Mouse (Mus musculus) midbrain, embryonic 12.5 days (tissue): ENCODE results near the gene Sorcs2. TPM values are rescaled to one million over a fixed set of nuclear protein-coding genes. Genes with fewer than 3 reads are reported as not detected.
"Not testable (repeated sequence)": the region's sequence is repeated elsewhere in the genome, so short reads cannot be mapped to it uniquely, and the experiment has no call there.

Source experiments
- ATAC-seq: fragments of 200-750 bp; cut with Nextera tagmentation; 2 replicates; pipeline ENCODE4 v1.8.0; 2017; ENCODE audit warnings: low read depth, moderate TSS enrichment, moderate library complexity; ENCODE audit not compliant: low FRiP score
- H3K27ac ChIP-seq: fragments of 300-500 bp; sonication (generic); replicated peaks from 2 replicates; pipeline ENCODE4 v1.5.1; 2016; ENCODE audit warnings: mild to moderate bottlenecking
- H3K27me3 ChIP-seq: fragments of 300-500 bp; sonication (generic); 2 replicates; pipeline ENCODE4 v1.6.1; 2016; ENCODE audit warnings: mild to moderate bottlenecking
- H3K36me3 ChIP-seq: fragments of 300-500 bp; sonication (generic); 2 replicates; pipeline ENCODE4 v1.6.1; 2016
- H3K4me1 ChIP-seq: fragments of 300-500 bp; sonication (generic); 2 replicates; pipeline ENCODE4 v1.6.1; 2016
- H3K4me2 ChIP-seq: fragments of 300-500 bp; sonication (generic); replicated peaks from 2 replicates; pipeline ENCODE4 v1.6.1; 2016; ENCODE audit warnings: mild to moderate bottlenecking, moderate library complexity
- H3K4me3 ChIP-seq: fragments of 300-500 bp; sonication (generic); 2 replicates; pipeline ENCODE4 v1.5.1; 2016; ENCODE audit warnings: mild to moderate bottlenecking
- H3K9ac ChIP-seq: fragments of 300-500 bp; sonication (generic); replicated peaks from 2 replicates; pipeline ENCODE4 v1.6.1; 2016; ENCODE audit warnings: mild to moderate bottlenecking, moderate library complexity
- H3K9me3 ChIP-seq: fragments of 300-500 bp; sonication (generic); 2 replicates; pipeline ENCODE4 v1.6.1; 2016; ENCODE audit warnings: mild to moderate bottlenecking
- WGBS: fragments of 180-500 bp; shearing (Covaris S2); methylation state at CpG from one replicate; pipeline ENCODE4 v1.1.7; 2016; 5-methylcytosine and 5-hydroxymethylcytosine counted together
- polyA plus RNA-seq: library from polyadenylated mRNA; unstranded; fragments of >200 nt; fragmentation: Nextera tagmentation; extraction: Ambion mirVana; gene quantifications from 2 replicates; pipeline ENCODE4 v1.2.1, GENCODE M21; 2016

The Sorcs2 gene
- polyA plus RNA-seq, 1 experiment from 2014 or later: 13.2 TPM

DNA sequence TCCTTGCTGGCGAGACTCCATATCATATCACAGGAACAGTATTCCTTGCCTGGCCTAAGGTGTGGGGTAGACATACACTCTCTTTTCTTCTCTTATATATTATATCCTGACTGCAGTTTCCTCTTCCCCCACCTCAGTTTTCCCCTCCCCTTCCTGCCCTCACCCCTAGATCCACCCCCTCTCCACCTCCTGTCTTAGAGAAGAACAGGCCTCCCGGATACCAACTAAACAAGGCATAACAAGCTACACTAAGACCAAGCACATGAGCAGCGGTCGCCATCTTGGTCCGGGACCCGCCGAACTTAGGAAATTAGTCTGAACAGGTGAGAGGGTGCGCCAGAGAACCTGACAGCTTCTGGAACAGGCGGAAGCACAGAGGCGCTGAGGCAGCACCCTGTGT is 160.4 kb downstream of the Sorcs2 start:
- not testable (repeated sequence) for H3K4me3 ChIP-seq, H3K27me3 ChIP-seq, H3K4me1 ChIP-seq, H3K9me3 ChIP-seq, H3K9ac ChIP-seq, H3K27ac ChIP-seq, H3K4me2 ChIP-seq, ATAC-seq, H3K36me3 ChIP-seq
- WGBS: 94% methylated on average over 7 of the region's 10 CpGs

DNA sequence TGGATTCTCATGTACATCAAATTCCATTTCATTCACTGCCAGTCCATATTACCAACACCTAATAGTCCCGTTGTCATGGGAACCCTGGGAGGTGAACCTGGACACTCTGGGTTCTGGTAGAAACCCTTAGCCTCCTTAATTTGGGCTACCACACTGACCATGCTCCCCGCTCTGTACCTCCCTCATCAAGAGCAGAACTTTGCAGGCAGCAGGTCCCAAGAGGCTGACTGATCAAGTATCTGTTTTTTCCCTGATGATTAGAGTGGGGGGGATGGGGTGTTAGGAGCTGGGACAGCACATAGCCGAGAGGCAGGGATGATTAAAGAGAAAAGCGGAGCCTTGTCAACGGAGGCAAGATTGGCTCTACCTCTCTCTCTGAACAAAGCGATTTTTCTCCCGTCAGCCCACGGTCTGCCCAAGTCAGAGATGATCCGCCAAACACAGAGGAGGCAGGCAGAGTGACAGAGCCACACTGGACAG is 167.6 kb downstream of the Sorcs2 start:
- Histone ChIP-seq H3K9me3 (no peaks in the 10 kb centered on the region), H3K4me1 (peaks cover 47% of the 10 kb centered on the region), H3K27ac (peak overlapping the region; percentile 72), H3K27me3 (no peaks in the 10 kb centered on the region; the same call in 1 of the 2 replicates), H3K4me3 (no peak overlapping the region), H3K36me3 (no peaks in the 10 kb centered on the region), H3K9ac (no peak overlapping the region), H3K4me2 (no peak overlapping the region; the same call in 1 of the 2 replicates)
- ATAC-seq: peak; percentile 28
- 72% methylated on average over 9 of the region's 9 CpGs for WGBS

DNA sequence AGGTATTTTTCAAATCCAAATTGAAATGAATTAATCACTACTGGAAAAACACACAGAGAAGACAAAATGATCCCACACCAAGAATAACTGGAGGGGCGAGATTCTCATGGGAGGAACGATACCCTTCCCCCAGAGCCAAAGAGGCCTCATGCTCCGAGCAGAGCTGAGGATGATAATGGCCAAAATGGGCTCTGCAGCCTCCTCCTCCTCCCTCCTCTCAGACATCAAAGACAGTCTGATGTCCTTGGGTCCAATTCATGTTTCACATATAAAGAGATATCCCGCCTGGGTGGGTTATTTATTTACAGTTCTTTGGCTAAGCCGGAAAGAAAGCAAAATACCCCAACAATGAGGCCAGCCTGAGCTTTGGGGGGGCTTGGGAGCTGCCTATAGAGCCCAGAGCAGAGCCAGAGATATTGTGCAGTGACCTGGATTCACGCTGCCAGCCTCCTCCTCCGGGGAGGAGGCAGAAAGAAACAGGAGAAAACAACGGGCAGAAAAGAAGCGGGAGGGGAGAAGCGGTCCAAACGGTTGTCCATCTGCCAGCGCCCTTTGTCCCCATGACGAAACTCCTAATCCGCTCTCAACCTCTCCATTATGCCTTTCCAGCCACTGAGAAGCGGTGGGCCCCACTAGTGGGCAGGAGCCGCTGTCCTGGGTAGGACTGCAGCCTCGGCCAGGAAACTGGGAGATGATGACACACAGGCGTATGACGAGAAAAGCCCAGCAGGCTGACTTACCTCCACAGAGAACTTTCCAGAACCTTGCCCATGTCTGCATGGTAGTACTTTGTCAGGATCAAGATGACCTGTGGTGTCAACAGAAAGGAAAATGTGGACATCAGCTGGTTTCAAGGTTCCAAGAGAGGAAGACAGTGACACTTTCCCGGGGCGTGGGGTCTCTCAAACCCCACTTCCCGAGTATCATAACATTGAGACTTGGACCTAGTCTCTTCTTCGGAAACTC is 169.3 kb downstream of the Sorcs2 start:
- WGBS: 26% methylated on average over 23 of the region's 23 CpGs
- Histone ChIP-seq H3K4me2 (peak overlapping the region; percentile 15; the same call in 1 of the 2 replicates), H3K9ac (no peak overlapping the region), H3K27me3 (no peaks in the 10 kb centered on the region; the same call in 1 of the 2 replicates), H3K9me3 (no peaks in the 10 kb centered on the region), H3K27ac (peak overlapping the region; percentile 76), H3K36me3 (no peaks in the 10 kb centered on the region), H3K4me1 (peaks cover 47% of the 10 kb centered on the region), H3K4me3 (no peak overlapping the region)
- ATAC-seq: peak; percentile 68

DNA sequence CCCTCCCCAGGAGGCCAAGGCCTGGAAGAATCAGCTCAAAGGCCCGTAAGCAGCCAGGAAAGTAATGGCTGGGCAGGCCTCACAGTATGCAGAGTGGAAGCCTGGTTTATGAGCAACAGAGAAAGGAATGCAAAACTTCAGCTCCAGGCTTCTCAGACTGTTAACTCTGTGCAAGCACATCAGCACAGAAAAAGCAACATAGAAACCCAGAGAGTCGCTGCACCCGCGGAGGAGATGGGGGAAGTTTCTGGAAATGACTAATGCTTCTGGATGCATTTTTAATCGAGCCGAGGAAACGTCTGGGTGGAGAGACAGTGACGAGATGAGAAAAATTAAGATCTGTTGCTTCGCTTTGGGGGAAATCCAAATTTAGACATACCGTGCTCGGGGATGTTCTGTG is 171.6 kb downstream of the Sorcs2 start:
- Histone ChIP-seq H3K4me3 (no peak overlapping the region), H3K36me3 (no peaks in the 10 kb centered on the region), H3K9me3 (no peaks in the 10 kb centered on the region), H3K27me3 (no peaks in the 10 kb centered on the region; the same call in 1 of the 2 replicates), H3K27ac (peak overlapping the region; percentile 47), H3K4me1 (peaks cover 48% of the 10 kb centered on the region), H3K9ac (no peak overlapping the region), H3K4me2 (no peak overlapping the region)
- 71% methylated on average over 11 of the region's 11 CpGs for WGBS
- no peak for ATAC-seq

DNA sequence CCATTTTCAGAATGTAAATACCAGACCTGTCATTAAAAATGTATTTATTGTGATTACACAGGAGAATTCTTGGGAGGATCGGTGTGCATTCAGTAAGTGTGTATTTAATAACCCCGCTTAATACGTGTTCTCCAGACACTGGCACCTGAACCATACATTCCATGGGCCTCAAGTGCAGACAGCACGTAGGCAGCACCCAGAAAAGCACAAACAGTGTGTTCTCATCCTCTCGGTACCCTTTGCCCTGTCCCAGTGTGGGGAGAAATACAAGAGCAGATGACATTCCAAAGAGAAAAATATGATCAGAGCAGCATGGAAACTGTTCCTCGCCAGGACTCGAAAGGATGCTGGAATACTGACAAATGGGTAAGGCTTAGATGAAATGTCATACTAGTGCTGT is 172.1 kb downstream of the Sorcs2 start:
- H3K9me3 ChIP-seq: no peaks in the 10 kb centered on the region
- H3K4me2 ChIP-seq: no peak overlapping the region
- peak overlapping the region; percentile 47 for H3K27ac ChIP-seq
- H3K4me3 ChIP-seq: no peak overlapping the region
- H3K36me3 ChIP-seq: no peaks in the 10 kb centered on the region
- H3K9ac ChIP-seq: no peak overlapping the region
- H3K4me1 ChIP-seq: peaks cover 49% of the 10 kb centered on the region
- no peak for ATAC-seq
- no peaks in the 10 kb centered on the region; the same call in 1 of the 2 replicates for H3K27me3 ChIP-seq
- WGBS: 69% methylated on average over 7 of the region's 7 CpGs

DNA sequence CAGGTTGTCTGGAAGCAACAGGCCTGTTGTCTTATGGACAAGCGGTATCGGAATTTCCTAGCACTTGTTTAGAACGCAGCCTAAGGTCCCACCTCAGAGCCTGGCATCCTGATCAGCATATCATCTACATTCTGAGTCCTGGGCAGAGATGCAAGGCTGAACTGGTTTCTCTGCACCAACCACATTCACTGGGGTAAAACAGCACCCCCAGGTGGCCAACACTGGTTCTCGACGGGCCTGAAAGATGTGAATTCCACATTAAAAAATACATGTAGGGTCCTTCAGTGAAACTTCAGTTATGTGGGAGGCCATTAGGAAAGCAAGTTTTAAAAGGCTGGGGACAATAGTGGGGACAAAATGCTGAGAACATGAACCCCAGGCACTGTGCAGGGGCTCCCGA is 174.2 kb downstream of the Sorcs2 start:
- WGBS: 65% methylated on average over 6 of the region's 6 CpGs

DNA sequence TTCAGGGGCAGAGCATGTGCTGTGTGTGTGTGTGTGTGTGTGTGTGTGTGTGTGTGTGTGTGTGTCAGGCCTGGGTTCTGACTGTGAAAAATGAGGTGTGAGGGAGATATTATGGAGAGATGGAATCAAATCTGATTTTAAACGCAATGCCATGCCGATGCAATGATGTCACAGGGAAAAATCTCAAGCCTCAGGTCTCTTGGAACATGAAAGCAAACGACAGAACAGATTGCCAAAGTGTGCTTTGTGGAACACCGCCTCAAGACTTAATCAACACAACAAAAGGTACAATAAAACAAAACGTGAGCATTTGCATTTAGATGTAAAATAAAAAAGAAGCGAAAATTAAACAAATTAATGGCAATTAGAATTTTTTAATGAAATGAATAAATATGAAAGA is 177.3 kb downstream of the Sorcs2 start:
- Histone ChIP-seq H3K27me3 (no peaks in the 10 kb centered on the region), H3K4me1 (peaks cover 8% of the 10 kb centered on the region), H3K36me3 (no peaks in the 10 kb centered on the region), H3K27ac (no peak overlapping the region), H3K4me2 (no peak overlapping the region), H3K9me3 (no peaks in the 10 kb centered on the region), H3K9ac (no peak overlapping the region), H3K4me3 (no peak overlapping the region)
- WGBS: 62% methylated on average over 6 of the region's 6 CpGs
- no peak for ATAC-seq

More for the DNA sequence above, 174.2 kb downstream of the Sorcs2 start:
- H3K9ac ChIP-seq: no peak overlapping the region
- H3K9me3 ChIP-seq: no peaks in the 10 kb centered on the region
- H3K4me1 ChIP-seq: peaks cover 33% of the 10 kb centered on the region
- H3K4me3 ChIP-seq: no peak overlapping the region
- H3K4me2 ChIP-seq: no peak overlapping the region
- no peaks in the 10 kb centered on the region; the same call in 1 of the 2 replicates for H3K27me3 ChIP-seq
- no peaks in the 10 kb centered on the region for H3K36me3 ChIP-seq
- ATAC-seq: no peak
- no peak overlapping the region for H3K27ac ChIP-seq

DNA sequence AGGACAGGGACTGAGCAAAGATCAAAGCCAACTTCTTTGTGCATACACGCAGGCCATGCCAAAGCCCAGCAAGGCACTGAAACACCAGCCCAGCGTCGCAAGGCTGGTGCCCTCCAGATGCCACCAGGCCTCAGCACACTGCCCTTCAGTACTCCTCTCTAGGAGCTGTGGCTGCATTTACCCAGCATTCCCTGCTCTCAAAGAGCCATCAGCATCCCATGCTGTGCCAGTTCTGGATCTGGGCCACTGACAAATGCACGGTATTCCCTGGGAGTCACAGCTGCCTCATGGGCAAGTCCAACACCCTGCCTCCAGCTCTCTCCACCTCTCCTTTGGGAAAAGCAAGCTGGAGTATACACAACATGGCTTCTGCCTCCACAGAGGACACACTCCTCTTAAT is 177.8 kb downstream of the Sorcs2 start:
- no peak overlapping the region for H3K27ac ChIP-seq
- H3K4me2 ChIP-seq: no peak overlapping the region
- 88% methylated on average over 4 of the region's 4 CpGs for WGBS

DNA sequence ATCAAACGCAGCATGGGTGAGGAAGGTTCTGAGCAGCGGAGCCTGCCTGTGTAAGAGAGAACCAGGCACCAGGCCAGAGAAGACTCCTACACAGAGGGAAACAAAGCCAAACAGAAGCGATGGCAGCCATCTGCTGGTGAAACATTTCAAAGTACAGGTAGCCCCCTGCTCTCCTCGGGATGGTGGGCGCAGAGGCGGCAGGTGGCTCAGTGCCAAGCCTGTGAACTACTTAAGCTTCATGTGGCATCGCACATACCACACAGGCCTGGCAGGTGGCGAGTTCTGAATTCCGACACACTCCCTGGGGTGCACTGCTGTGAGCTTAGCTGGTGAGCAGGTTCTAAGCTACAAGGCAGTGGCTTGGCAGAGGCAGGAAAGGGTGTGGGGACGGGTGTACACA is 184.6 kb downstream of the Sorcs2 start:
- Histone ChIP-seq H3K9ac (no peak overlapping the region), H3K36me3 (no peaks in the 10 kb centered on the region), H3K27ac (no peak overlapping the region), H3K4me2 (no peak overlapping the region), H3K27me3 (no peaks in the 10 kb centered on the region), H3K4me1 (no peaks in the 10 kb centered on the region), H3K9me3 (no peaks in the 10 kb centered on the region), H3K4me3 (no peak overlapping the region)
- ATAC-seq: no peak
- 90% methylated on average over 10 of the region's 10 CpGs for WGBS

More for the DNA sequence above, 177.8 kb downstream of the Sorcs2 start:
- no peak for ATAC-seq
- no peaks in the 10 kb centered on the region for H3K36me3 ChIP-seq
- peaks cover 8% of the 10 kb centered on the region for H3K4me1 ChIP-seq
- no peak overlapping the region for H3K4me3 ChIP-seq
- H3K27me3 ChIP-seq: no peaks in the 10 kb centered on the region
- no peak overlapping the region for H3K9ac ChIP-seq
- H3K9me3 ChIP-seq: no peaks in the 10 kb centered on the region

DNA sequence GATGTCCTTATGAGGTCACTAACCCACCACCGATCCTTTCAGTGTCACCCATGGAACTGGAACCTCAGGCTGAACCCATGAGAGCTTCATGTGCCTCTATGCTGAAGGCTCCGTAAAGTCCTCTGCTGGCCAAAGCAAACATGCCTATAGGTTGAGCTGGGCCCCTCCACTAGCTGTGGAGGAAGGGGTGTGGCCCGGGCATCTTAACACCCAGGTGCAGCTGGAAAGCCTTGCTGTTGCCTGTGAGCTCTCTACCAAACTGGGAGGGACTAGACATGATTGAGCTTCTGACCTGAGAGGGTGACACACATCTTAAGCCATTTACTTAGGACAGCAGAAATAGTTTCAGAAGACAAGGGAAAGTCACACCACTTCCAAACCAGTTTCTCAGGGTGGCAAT is 189.1 kb downstream of the Sorcs2 start:
- no peaks in the 10 kb centered on the region for H3K4me1 ChIP-seq
- no peaks in the 10 kb centered on the region for H3K36me3 ChIP-seq
- H3K27me3 ChIP-seq: no peaks in the 10 kb centered on the region
- no peaks in the 10 kb centered on the region for H3K9me3 ChIP-seq
- H3K4me2 ChIP-seq: no peak overlapping the region
- H3K27ac ChIP-seq: no peak overlapping the region
- H3K9ac ChIP-seq: no peak overlapping the region
- no peak for ATAC-seq
- H3K4me3 ChIP-seq: no peak overlapping the region
- 97% methylated on average over 3 of the region's 3 CpGs for WGBS

DNA sequence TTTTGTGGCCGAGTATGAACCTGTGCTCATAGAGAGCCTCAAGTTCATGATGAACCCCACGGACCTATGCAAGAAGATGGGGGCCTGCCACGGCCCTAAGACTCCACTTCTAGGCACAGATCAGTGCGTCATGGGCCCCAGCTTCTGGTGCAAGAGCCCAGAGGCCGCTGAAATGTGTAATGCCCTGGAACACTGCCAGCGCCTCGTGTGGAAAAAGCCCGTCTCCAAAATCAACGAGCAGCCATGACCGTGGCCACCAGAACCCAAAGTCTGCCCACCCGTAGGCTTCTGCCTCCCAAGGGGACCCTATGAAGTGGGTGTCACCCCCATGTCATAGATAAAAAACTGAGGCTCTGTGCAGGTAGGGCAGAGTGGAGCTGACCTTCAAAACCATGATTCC is 192.5 kb downstream of the Sorcs2 start:
- 93% methylated on average over 11 of the region's 11 CpGs for whole genome bisulfite sequencing
- H3K27me3 ChIP-seq: no peaks in the 10 kb centered on the region
- H3K9me3 ChIP-seq: no peaks in the 10 kb centered on the region
- H3K36me3 ChIP-seq: no peaks in the 10 kb centered on the region
- H3K4me1 ChIP-seq: no peaks in the 10 kb centered on the region
- no peak overlapping the region for H3K27ac ChIP-seq
- no peak overlapping the region for H3K4me3 ChIP-seq
- no peak for ATAC-seq
- no peak overlapping the region for H3K9ac ChIP-seq
- no peak overlapping the region for H3K4me2 ChIP-seq

DNA sequence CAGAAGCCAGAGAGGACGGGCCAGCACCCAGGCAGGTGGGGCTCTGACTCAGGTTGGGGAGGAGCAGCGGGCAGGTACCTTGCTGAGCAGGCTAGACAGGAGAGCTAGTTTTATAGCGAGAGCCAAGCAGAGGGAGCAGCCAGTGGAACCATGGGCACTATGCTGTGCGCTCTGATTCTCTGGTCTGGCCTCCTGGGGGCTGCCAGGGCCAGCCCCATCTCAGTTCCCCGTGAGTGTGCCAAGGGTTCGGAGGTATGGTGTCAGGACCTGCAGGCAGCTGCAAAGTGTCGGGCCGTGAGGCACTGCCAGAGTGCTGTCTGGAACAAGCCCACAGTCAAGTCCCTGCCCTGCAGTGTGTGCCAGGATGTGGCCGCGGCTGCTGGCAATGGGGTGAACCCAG is 194.0 kb downstream of the Sorcs2 start, which contains the start of gene Psapl1:
Gene Psapl1, plus strand, starts transcription at position 106 of the 400 bp plus-strand sequence.
- Histone ChIP-seq H3K4me3 (no peak within 1 kb of the TSS), H3K27ac (no peak within 1 kb of the TSS), H3K9me3 (no peaks in the 10 kb centered on the region), H3K36me3 (no peaks in the 10 kb centered on the region), H3K4me1 (no peaks in the 10 kb centered on the region), H3K4me2 (no peak within 1 kb of the TSS), H3K9ac (no peak within 1 kb of the TSS), H3K27me3 (no peaks in the 10 kb centered on the region)
- no peak for ATAC-seq
- 93% methylated on average over 10 of the region's 10 CpGs for whole genome bisulfite sequencing
